Mouse (Mus musculus) thymus, postnatal 4 days (tissue): ENCODE results near the gene Dnah5.

Experiments
- DNase-seq: peaks from one replicate; pipeline ENCODE4 v3.0.0; 2021

The Dnah5 gene

DNA sequence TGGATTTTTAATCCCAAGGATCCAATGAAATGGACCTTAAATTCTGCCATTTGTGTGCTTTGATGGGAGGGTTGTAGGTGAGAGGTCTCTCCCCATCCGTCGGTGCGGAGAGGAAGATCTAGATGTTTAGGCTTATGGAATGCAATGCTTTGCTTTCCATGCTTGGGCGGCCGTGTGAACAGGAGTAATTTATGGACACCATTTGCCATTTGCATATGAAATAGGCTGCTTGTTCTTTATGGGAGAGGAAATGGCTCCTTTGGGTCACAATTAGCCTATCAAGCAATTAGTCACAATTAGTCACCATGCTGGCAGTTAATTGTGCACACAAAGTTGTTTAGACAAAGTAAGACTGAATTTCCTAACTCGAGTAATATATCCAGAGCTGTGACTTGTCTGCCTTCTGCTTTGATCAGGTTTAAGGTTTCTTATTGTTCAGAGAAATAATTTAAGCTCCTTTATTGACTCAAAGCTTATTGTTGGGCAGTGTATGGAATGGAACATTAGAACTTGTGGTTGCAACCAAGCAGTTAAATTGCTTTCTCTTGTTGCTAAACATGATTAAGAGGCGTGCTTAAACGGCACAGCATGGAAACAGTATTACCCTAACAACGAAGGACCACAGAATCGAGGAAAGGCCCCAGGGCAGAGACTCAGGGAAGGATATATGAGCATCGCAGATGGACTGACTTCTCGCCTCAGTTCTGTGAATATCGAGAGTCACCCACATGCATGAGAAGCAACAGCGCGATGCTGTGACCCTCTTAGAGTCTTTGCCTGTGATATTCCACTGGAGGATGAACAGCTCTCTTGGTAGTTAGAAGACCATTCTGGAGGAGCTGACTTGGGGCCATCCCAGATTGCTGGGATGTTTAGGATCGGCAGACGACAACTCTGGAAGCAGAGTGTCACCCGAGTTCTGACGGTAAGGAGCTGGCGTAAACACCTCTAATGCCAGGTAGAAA is at the start of gene Dnah5:
TSS of gene Dnah5 (plus strand) at position 642 of the 965 bp plus-strand sequence.
- no peak for DNase-seq

DNA sequence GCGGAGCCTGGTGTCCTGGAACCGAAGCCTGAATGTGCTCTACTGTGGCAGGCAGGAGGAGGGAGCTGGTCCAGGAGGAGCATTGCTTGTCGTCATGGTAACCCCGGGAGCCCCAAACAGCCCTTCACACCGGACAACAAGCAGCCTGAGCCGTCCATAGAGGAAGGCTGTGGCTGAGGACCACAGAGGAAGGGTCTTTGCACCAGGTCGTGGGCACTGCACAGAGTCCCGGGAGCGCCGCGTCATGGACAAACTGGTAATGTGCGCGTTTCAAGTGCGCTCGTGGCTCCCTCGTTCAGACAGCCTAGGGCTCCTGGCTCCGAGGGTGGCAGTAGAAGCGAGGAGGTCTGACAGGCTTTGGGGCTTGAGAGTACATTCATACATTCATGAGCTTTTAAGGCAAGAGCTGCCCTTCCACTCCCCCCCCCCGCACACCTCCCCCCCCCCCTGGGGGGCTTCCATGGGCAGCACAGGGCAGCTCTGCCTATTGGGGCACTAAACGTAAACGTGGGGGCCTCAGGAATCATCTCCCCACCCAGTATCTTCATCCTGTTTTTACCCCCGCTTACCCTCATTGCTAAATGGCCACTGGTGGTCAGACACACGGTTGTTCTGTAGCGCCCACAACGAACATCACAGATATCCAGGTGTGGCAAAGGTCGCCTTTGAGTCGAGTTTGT is 48.6 kb upstream of the Dnah5 start:
- peak; percentile 22 for DNase-seq

DNA sequence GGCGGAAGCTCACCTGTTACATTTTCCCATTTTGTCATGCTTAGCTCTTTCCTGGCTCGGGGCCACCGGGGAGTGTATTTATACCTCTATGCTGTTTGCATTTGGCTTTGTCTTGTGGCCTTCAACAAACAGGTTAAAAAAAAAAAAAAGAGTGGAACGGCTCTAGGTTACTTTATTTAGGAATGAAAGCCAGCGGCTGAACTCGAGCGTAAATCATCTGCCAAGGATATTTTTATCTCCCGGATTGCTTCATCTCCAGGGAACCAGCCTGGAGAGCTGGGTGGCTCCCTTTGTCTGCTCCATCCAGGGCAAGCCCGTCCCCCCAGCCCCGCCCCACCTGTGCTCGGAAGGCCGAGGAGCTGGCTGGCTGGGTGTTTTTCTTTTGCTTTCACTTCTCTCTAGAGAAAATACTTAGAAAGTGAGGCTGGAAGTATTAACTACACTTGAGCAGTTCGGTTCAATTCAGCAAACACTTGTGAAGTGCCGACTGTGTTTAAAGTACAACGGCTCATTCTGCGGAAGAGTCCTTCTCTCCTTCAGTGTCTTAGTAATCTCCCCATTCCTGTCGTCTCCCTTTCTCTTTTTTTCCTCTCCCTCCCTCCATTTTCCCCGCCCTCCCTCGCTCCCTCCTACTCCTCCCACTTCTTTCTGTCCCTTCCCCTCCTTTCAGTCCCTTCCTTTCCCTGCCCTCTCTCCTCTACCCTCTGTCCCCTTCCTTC is 44.6 kb upstream of the Dnah5 start:
- DNase-seq = peak; percentile 45

DNA sequence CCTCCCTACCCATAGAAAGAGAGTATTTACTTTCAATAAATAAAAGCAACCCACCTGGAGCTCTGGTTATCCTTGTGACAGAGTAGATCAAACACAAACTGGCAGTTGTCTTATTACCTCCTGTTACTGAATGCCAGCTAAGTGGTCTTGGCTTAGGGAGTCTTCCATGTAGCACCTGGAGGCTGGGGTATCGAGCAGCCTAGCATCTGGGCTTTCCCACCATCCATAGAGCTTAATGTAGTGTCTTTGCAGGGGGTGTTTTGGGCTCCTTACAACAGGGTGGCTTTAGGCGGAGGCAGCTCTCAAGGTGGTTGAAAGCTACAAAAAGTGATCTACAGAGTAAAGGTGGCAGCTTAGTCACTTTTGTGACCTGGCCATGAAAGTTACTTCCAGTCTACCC is 41.3 kb upstream of the Dnah5 start:
- no peak for DNase-seq

- DNase-seq = no peak
Observed at GRCm38 (mm10) chr15:28165234-28165633, 38.3 kb upstream of the Dnah5 start.

- no peak for DNase-seq
Observed at GRCm38 (mm10) chr15:28166090-28166489, 37.5 kb upstream of the Dnah5 start.

GRCm38 (mm10) chr15:28178951-28179350 is 24.6 kb upstream of the Dnah5 start:
- no peak for DNase-seq

- no peak for DNase-seq
Observed at GRCm38 (mm10) chr15:28179556-28179955, 24.0 kb upstream of the Dnah5 start.

DNA sequence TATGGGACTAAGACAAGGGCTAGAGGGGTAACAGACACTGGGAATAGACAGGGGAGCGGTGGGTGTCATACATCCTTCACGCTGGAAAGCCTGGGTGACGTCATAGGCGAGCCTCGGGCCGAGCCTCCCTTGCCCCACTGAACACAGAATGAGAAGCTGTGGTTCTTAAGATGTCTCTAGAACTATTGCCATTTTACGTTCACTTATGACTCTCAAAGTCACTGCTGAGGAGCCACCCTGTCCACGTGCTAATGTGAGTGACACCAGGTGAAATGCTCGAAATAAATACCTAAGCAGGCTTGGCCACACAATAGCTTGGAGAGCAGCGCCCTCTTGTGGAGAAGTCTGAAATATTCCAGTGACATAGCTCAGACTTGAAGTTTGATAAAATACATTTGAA is 21.7 kb upstream of the Dnah5 start:
- DNase-seq = peak; percentile 83

DNA sequence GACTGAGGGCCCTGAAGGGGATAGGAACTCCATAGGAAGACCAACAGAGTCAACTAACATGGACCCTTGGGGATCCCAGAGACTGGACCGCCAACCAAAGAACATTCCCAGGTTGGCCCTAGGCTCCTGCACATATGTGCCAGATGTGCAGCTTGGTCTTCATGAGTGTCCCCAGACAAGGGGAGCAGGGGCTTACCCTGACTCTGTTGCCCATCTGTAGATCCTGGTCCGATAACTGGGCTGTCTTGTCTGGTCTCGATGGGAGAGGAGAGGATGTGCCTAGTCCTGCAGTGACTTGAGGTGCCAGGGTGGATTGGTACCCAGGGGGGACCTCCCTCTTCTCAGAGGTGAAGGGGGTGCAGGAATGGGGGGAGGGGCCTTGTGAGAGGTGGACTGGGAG is 21.0 kb upstream of the Dnah5 start:
- DNase-seq = no peak

DNA sequence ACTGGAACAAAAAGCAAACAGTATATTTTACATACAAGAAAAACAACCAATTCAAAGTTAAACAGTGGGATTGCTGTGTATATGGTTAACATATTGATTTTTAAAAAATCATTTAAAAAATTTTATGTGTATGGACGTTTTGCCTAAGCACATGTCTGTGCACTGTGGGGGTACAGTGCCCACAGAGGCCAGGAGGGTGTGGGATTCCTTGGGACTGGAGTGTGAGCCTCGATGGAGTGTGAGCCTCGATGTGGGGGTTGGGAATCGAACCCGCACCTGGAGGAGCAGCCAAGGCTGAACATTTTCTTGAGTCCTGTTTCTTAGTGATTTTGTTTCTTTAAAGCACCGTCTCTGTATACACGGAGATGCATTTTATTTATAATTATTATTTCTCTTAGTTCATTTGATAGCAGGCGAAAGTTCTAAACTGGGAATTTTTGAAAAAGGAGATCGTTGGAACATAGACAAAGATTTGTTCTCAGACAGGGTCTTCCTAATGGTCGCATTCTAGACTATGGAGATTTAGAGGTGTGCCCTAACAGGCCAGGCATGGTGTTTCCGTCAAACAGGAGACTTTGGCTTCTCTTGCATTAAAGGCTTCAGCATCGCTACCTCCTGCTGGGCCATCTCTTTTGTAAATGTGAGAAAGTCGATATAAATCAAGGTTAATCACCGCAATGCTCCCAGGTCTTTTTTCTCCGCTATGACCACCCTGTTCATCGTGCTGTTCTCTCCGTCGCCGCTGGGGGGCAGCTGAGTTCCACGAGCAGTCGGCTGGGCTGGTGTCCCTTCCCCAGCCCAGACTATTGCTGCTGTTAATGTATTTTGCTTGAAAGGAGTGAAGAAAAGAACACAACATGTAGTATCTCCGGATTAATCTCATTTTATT is 15.8 kb upstream of the Dnah5 start:
- peak; percentile 86 for DNase-seq

- DNase-seq = no peak
Observed at GRCm38 (mm10) chr15:28188361-28189011, 15.1 kb upstream of the Dnah5 start.

DNA sequence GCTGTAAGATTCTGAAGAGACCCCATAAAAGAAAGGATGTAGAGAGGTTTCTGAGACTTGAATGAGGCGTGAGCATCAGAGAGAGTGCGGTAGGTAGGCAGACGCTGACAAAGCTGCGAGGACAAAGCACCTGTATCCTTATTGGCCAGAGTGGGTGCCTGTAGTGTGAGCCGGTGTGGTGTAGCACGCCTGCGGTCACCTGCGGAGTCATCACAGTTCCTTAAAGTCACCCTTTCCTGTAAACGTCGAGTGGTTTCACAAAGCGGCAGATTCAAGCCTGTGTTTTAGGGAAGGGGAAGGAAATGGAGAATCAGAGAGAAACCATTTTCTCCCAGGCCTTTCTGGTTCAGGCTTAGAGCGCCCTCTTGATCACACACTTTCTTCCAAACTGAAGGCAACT is 13.9 kb upstream of the Dnah5 start:
- DNase-seq = peak; percentile 21

DNA sequence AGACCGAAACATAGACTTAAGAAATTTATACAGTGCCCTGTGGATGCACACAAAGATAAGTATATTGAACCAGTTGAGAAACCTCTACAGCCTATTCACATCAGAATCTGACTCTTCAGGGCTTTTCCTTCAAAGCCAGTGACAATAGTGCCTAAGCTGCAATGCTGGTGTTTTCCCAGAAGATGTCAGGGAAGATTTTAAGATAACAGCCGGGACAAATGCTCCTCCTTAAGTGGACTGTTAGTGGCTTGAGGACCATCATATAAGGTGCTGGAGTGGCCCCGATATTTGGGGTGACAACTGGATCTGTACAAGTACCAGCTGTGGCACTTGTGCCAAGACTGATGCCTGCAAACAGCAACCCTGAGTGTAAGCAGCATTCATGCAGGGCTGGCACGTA is 4.9 kb upstream of the Dnah5 start:
- no peak for DNase-seq

DNA sequence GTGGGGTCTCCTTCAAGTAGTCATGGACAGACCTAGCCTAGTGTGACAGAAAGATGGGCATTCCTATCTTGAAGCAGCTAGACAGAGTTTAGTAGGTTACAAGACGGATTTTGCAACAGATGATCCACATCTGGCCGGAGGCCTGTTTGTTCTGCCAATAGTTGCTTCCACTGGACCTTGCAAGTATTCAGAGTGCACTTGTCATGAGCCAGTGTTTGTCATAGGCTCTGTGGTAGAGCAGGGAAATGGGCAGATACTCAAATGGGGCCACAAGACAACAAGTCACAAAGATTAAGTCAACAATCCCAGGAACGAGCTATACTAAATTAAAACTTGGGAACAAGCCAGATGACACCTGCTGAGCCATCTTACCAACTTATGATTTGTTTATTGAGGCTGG is 1.1 kb downstream of the Dnah5 start:
- DNase-seq = no peak

- DNase-seq = no peak
Observed at GRCm38 (mm10) chr15:28207545-28207944, 4.0 kb downstream of the Dnah5 start.

- no peak for DNase-seq
Observed at GRCm38 (mm10) chr15:28213057-28213456, 9.5 kb downstream of the Dnah5 start.

- DNase-seq = no peak
Observed at GRCm38 (mm10) chr15:28216358-28216757, 12.8 kb downstream of the Dnah5 start.

GRCm38 (mm10) chr15:28227316-28227715 is 23.8 kb downstream of the Dnah5 start:
- no peak for DNase-seq

DNA sequence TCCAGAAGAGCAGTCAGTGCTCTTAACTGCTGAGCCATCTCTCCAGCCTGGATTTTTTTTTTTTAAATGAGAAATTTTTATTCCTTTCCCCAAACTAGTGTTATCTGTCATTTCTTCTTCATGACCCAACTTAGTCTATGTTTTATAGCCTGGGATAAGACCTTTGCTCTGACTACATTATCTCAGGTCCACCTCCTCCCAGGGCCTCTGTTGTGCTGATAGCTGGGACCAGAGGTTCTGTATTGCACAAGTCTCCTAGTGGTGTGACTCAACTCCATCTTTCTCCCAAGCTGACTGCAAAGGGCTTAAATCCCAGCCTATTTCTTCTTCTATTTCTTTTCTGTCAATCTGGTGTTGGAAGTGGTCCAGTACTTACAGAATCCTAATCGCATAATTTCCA is 56.7 kb downstream of the Dnah5 start:
- DNase-seq = no peak

GRCm38 (mm10) chr15:28299438-28299837 is 95.9 kb downstream of the Dnah5 start:
- no peak for DNase-seq

DNA sequence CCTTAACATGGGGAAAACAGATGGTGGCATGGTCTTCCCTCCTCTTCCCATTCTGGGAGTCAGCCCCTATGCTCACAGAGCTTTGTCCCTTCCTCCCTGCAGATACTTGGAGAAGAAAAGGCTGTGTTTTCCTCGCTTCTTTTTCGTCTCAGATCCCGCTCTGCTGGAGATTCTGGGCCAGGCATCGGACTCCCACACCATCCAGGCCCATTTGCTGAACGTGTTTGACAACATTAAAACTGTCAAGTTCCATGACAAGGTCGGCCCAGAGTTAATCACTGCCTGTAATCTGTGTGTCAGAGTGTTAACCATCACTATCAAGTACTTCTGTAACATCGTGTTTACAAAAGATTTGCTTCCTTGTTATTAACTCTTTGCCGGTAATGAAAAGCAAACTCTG is 103.6 kb downstream of the Dnah5 start:
- DNase-seq = no peak
